Mouse (Mus musculus) liver, adult 2 months (tissue): ENCODE measurements around the gene Ugp2.

Experiments
- CTCF ChIP-seq: fragments of 200-500 bp; IDR thresholded peaks from 2 replicates; pipeline ENCODE4 v1.5.1; 2011; ENCODE audit warnings: low read depth, low read length, control low read depth
- POLR2A ChIP-seq: fragments of 200-500 bp; IDR thresholded peaks from 2 replicates; pipeline ENCODE4 v1.6.1; 2011; ENCODE audit warnings: low read length, control low read depth; ENCODE audit not compliant: insufficient read depth; ENCODE audit errors: extremely low read depth

- TF ChIP-seq CTCF (no peak), POLR2A (no peak)
These were observed 56.9 kb downstream of the Ugp2 start for GRCm38 (mm10) chr11:21313922-21314657.
